ENCODE assay signal across 8 mouse cellular contexts in genomic region chr9:59692145-59692544, GRCm38 (mm10). TPM values are rescaled to one million over a fixed set of nuclear protein-coding genes. Genes with fewer than 3 reads are reported as not detected.
A peak's percentile ranks its signal among the peaks of the same experiment; 100 is the strongest.
DNase-seq lines count a peak whose midpoint lies in the region; ATAC-seq lines count a peak whose summit lies in the region.

No protein-coding gene starts in this region.

- H3K4me1 ChIP-seq in neural tube, embryonic 11.5 days (ENCODE audit: control insufficient read depth, insufficient read depth, low read length): no peaks in the 10 kb centered on the region
- peaks cover 29% of the 10 kb centered on the region for H3K4me1 ChIP-seq in heart, embryonic 16.5 days (ENCODE audit: control insufficient read depth, insufficient read depth, low read length)
- peaks cover 23% of the 10 kb centered on the region for H3K4me1 ChIP-seq in midbrain, embryonic 10.5 days

- no peaks in the 10 kb centered on the region for H3K9me3 ChIP-seq in neural tube, embryonic 11.5 days (ENCODE audit: control insufficient read depth, low read length)
- H3K9me3 ChIP-seq in heart, embryonic 16.5 days (replicated peaks; ENCODE audit: control insufficient read depth, low read length): no peaks in the 10 kb centered on the region
- no peaks in the 10 kb centered on the region for H3K9me3 ChIP-seq in midbrain, embryonic 10.5 days (replicated peaks)

- H3K27me3 ChIP-seq in neural tube, embryonic 11.5 days (ENCODE audit: control insufficient read depth, insufficient read depth, low read length): no peaks in the 10 kb centered on the region
- no peaks in the 10 kb centered on the region for H3K27me3 ChIP-seq in heart, embryonic 16.5 days (ENCODE audit: control insufficient read depth, insufficient read depth, low read length)
- peaks cover 17% of the 10 kb centered on the region for H3K27me3 ChIP-seq in midbrain, embryonic 10.5 days (ENCODE audit: low read depth, poor library complexity, severe bottlenecking)

- H3K9ac ChIP-seq in neural tube, embryonic 11.5 days (ENCODE audit: low read length): peak overlapping the region; percentile 41; the same call in 1 of the 2 replicates
- peak overlapping the region; percentile 71 for H3K9ac ChIP-seq in heart, embryonic 16.5 days (ENCODE audit: low read length)

- no peak for ATAC-seq in neural tube, embryonic 11.5 days (ENCODE audit: insufficient read depth, low FRiP score, low TSS enrichment)
- peak; percentile 35 for ATAC-seq in heart, embryonic 16.5 days (replicated peaks; ENCODE audit: extremely low read depth, insufficient read depth, low FRiP score)

- no peaks in the 10 kb centered on the region for H3K36me3 ChIP-seq in neural tube, embryonic 11.5 days (ENCODE audit: control insufficient read depth, insufficient read depth, low read length)
- no peaks in the 10 kb centered on the region for H3K36me3 ChIP-seq in heart, embryonic 16.5 days (ENCODE audit: control insufficient read depth, insufficient read depth)
- H3K36me3 ChIP-seq in midbrain, embryonic 10.5 days: no peaks in the 10 kb centered on the region

- DNase-seq in neural tube, embryonic 11.5 days (ENCODE audit: low spot score): no peak
- no peak for DNase-seq in neural tube, embryonic 10.5 days (ENCODE audit: extremely low spot score, low spot score)
- peak; percentile 62 to 73 for DNase-seq in cerebellum, postnatal 25 days
- DNase-seq in left cerebral cortex, postnatal 14 days (ENCODE audit: low spot score in 2 of 2): peak; percentile 50 to 77
- no peak for DNase-seq in midbrain, embryonic 10.5 days (ENCODE audit: low spot score)
- DNase-seq in telencephalon, adult 2 months (ENCODE audit: low read depth, low spot score): peak; percentile 54
- DNase-seq in ovary, postnatal 10 days (ENCODE audit: low spot score): no peak

- intact Hi-C loops in left cerebral cortex, postnatal 14 days (cut with DNase I): loop anchor here (5.0 kb wide), 1 partner anchor 60 kb away; the partner anchor contains the start of genes Myo9a and Senp8

- peak overlapping the region; percentile 48 for H3K4me2 ChIP-seq in neural tube, embryonic 11.5 days (ENCODE audit: low read depth)
- peak overlapping the region; percentile 75 for H3K4me2 ChIP-seq in heart, embryonic 16.5 days (ENCODE audit: low read depth, low read length)

- H3K27ac ChIP-seq in neural tube, embryonic 11.5 days (ENCODE audit: low read depth, low read length): no peak overlapping the region
- peak overlapping the region; percentile 93 for H3K27ac ChIP-seq in heart, embryonic 16.5 days (ENCODE audit: low read length)
- peak overlapping the region; percentile 52; the same call in 1 of the 2 replicates for H3K27ac ChIP-seq in midbrain, embryonic 10.5 days (replicated peaks)

- 37% methylated on average over 9 of the region's 9 CpGs for WGBS in neural tube, embryonic 11.5 days
- WGBS in heart, embryonic 16.5 days: 48% methylated on average over 9 of the region's 9 CpGs
- WGBS in midbrain, embryonic 10.5 days: 38% methylated on average over 9 of the region's 9 CpGs

- H3K4me3 ChIP-seq in neural tube, embryonic 11.5 days (ENCODE audit: low read depth, low read length): peak overlapping the region; percentile 21
- peak overlapping the region; percentile 56 for H3K4me3 ChIP-seq in heart, embryonic 16.5 days (ENCODE audit: low read length)
- peak overlapping the region; percentile 49 for H3K4me3 ChIP-seq in midbrain, embryonic 10.5 days

RNA-seq across cellular contexts. Expression of gene Gramd2, which starts 12.2 kb away (rescaled TPM):
- polyA plus RNA-seq in neural tube, embryonic 11.5 days (2014; fragmentation: Nextera tagmentation; extraction: Ambion mirVana): 0.17 and 0.43 TPM in 2 replicates
- polyA plus RNA-seq in heart, embryonic 16.5 days (2015; fragmentation: Nextera tagmentation; extraction: Ambion mirVana): 0.34 and 1.6 TPM in 2 replicates
- total RNA-seq in left cerebral cortex, postnatal 14 days (2021): 10 to 100 TPM in 1 of 2 experiments, 1 to 10 TPM in 1; 9.6 to 11.0 TPM
- 0.11 and 0.14 TPM in 2 replicates for polyA plus RNA-seq in midbrain, embryonic 10.5 days (2016; fragmentation: Nextera tagmentation; extraction: Ambion mirVana)

RNA-seq across cellular contexts. Expression of gene Pkm, which starts 36.0 kb away (rescaled TPM):
- 2,042 and 2,202 TPM in 2 replicates for polyA plus RNA-seq in neural tube, embryonic 11.5 days (2014; fragmentation: Nextera tagmentation; extraction: Ambion mirVana)
- polyA plus RNA-seq in heart, embryonic 16.5 days (2015; fragmentation: Nextera tagmentation; extraction: Ambion mirVana): 1,977 and 2,080 TPM in 2 replicates
- total RNA-seq in left cerebral cortex, postnatal 14 days (2021): 100 to 1,000 TPM; 876 TPM
- 2,767 and 3,271 TPM in 2 replicates for polyA plus RNA-seq in midbrain, embryonic 10.5 days (2016; fragmentation: Nextera tagmentation; extraction: Ambion mirVana)

RNA-seq across cellular contexts. Expression of gene Senp8, which starts 58.4 kb away (rescaled TPM):
- polyA plus RNA-seq in neural tube, embryonic 11.5 days (2014; fragmentation: Nextera tagmentation; extraction: Ambion mirVana): 19.8 and 22.0 TPM in 2 replicates
- polyA plus RNA-seq in heart, embryonic 16.5 days (2015; fragmentation: Nextera tagmentation; extraction: Ambion mirVana): 10.2 and 10.6 TPM in 2 replicates
- 1 to 10 TPM; 4.8 to 7.5 TPM for total RNA-seq in left cerebral cortex, postnatal 14 days (2021)
- polyA plus RNA-seq in midbrain, embryonic 10.5 days (2016; fragmentation: Nextera tagmentation; extraction: Ambion mirVana): 21.7 and 22.0 TPM in 2 replicates

RNA-seq across cellular contexts. Expression of gene Myo9a, which starts 58.6 kb away (rescaled TPM):
- 22.2 and 24.5 TPM in 2 replicates for polyA plus RNA-seq in neural tube, embryonic 11.5 days (2014; fragmentation: Nextera tagmentation; extraction: Ambion mirVana)
- 8.7 and 9.3 TPM in 2 replicates for polyA plus RNA-seq in heart, embryonic 16.5 days (2015; fragmentation: Nextera tagmentation; extraction: Ambion mirVana)
- total RNA-seq in left cerebral cortex, postnatal 14 days (2021): 10 to 100 TPM; 70.3 to 72.8 TPM
- polyA plus RNA-seq in midbrain, embryonic 10.5 days (2016; fragmentation: Nextera tagmentation; extraction: Ambion mirVana): 10.4 and 12.6 TPM in 2 replicates

Comparison
In these comparisons a context has a peak if more than half of its experiments do, and no peak if none do; other contexts are left out.
1. DNase-seq: peak in cerebellum, postnatal 25 days (2 of 2), left cerebral cortex, postnatal 14 days (2 of 2) and telencephalon, adult 2 months (single experiment); none in neural tube, embryonic 11.5 days (single experiment), neural tube, embryonic 10.5 days (single experiment), midbrain, embryonic 10.5 days (single experiment) and ovary, postnatal 10 days (single experiment).
2. Peak in every context shown above with its lines, with median percentiles within 50 percentile points of each other: H3K4me3 ChIP-seq.